Comparison of ENCODE assay signal across 8 mouse cellular contexts in the genomic region with DNA sequence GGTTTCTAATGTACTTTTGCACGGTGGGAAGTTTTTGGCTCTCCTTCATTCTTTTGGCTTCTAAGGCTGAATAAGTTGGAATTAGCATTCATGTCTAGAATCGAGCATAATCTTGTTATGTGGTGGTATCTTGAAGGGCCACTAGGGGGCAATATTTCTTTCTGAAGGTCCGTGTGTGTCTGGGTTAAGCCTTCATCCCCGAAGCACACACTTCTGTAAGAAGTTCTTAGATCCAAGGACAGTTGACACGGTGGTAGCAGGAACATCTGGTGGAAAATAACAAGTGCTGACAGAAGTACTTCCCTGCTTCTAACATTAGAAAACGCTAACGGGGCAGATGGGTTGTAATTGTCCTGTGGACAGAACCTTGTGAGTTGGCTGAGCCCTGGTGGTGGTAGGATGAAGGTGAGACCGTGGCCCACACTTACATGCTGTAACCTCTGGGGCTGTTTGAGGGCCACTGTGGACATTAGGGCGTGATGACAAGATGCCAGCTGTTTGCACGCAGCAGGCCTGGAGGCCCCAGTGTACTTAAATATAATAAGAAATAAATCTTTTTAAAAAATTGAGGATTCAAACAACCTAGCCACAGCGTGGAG. TPM values are rescaled to one million over a fixed set of nuclear protein-coding genes. Genes with fewer than 3 reads are reported as not detected.
A peak's percentile ranks its signal among the peaks of the same experiment; 100 is the strongest.
DNase-seq lines count a peak whose midpoint lies in the region; ATAC-seq and TF ChIP-seq lines count a peak whose summit lies in the region.
"Had no signal": no experiment of that assay in that cellular context is flagged by ENCODE, and none has a peak within 500 bp of the region (broad histone marks: within the 10 kb centered on the region; RNA-seq: fewer than 3 reads in every experiment).

No protein-coding gene starts in this region.

- peak; percentile 79 for TF ChIP-seq CTCF in kidney, postnatal 0 days (IDR thresholded peaks at IDR 0.05; ENCODE audit: low read depth)
- peak; percentile 66 for TF ChIP-seq CTCF in E14TG2a.4 (conservative IDR thresholded peaks at IDR 0.05; ENCODE audit: low read length)

- 52% methylated on average over 11 of the region's 11 CpGs for WGBS in kidney, postnatal 0 days
- 53% methylated on average over 11 of the region's 11 CpGs for WGBS in kidney, embryonic 14.5 days

- no peaks in the 10 kb centered on the region for H3K27me3 ChIP-seq in kidney, postnatal 0 days (ENCODE audit: insufficient read depth, low read length)
- H3K27me3 ChIP-seq in kidney, embryonic 14.5 days (ENCODE audit: control insufficient read depth, insufficient read depth, low read length), result no peaks in the 10 kb centered on the region
- H3K27me3 ChIP-seq in E14TG2a.4 (ENCODE audit: insufficient read depth, low read length), result no peaks in the 10 kb centered on the region

- no peaks in the 10 kb centered on the region for H3K36me3 ChIP-seq in kidney, postnatal 0 days (ENCODE audit: insufficient read depth, low read length)
- no peaks in the 10 kb centered on the region for H3K36me3 ChIP-seq in kidney, embryonic 14.5 days (ENCODE audit: control insufficient read depth, insufficient read depth, low read length)
- peaks cover 47% of the 10 kb centered on the region for H3K36me3 ChIP-seq in E14TG2a.4 (ENCODE audit: insufficient read depth, low read length)

- peak; percentile 85 for DNase-seq in kidney, postnatal 0 days (ENCODE audit: low spot score)
- peak; percentile 84 for DNase-seq in R1 (ENCODE audit: low read depth, low spot score)
- peak; percentile 73 for DNase-seq in lung, postnatal 10 days
- DNase-seq in cerebellum, adult 9-11 months, result no peak
- no peak for DNase-seq in frontal cortex, postnatal 10 days (ENCODE audit: low spot score in 2 of 2)

- peaks cover 24% of the 10 kb centered on the region for H3K4me1 ChIP-seq in kidney, postnatal 0 days (replicated peaks; ENCODE audit: insufficient read depth, low read length)
- peaks cover 13% of the 10 kb centered on the region for H3K4me1 ChIP-seq in kidney, embryonic 14.5 days (ENCODE audit: control insufficient read depth, insufficient read depth, low read length)
- peaks cover 95% of the 10 kb centered on the region for H3K4me1 ChIP-seq in E14TG2a.4 (replicated peaks; ENCODE audit: low read depth, low read length)

- no peak overlapping the region for H3K9ac ChIP-seq in kidney, postnatal 0 days (ENCODE audit: low read depth, low read length)
- no peak overlapping the region for H3K9ac ChIP-seq in kidney, embryonic 14.5 days (ENCODE audit: low read depth, low read length)
- H3K9ac ChIP-seq: embryonic facial prominence, embryonic 13.5 days had no signal

- H3K27ac ChIP-seq in kidney, postnatal 0 days, result no peak overlapping the region
- H3K27ac ChIP-seq in kidney, embryonic 14.5 days (ENCODE audit: low read depth, low read length), result no peak overlapping the region
- H3K27ac ChIP-seq: embryonic facial prominence, embryonic 13.5 days had no signal

- no peak overlapping the region for H3K4me3 ChIP-seq in kidney, postnatal 0 days (replicated peaks; ENCODE audit: low read depth, low read length)
- H3K4me3 ChIP-seq in kidney, embryonic 14.5 days (ENCODE audit: low read length), result no peak overlapping the region
- H3K4me3 ChIP-seq in E14TG2a.4 (replicated peaks; ENCODE audit: low read length), result 0 out of 2 replicates have a peak overlapping the region, but pooled peaks have one; percentile 26
- H3K4me3 ChIP-seq: embryonic facial prominence, embryonic 13.5 days had no signal

- no peak overlapping the region for H3K4me2 ChIP-seq in kidney, postnatal 0 days (ENCODE audit: low read length)
- no peak overlapping the region for H3K4me2 ChIP-seq in kidney, embryonic 14.5 days (replicated peaks; ENCODE audit: low read depth, low read length)
- H3K4me2 ChIP-seq: embryonic facial prominence, embryonic 13.5 days had no signal

- ATAC-seq in kidney, postnatal 0 days (replicated peaks; ENCODE audit: low FRiP score, low read depth), result no peak
- no peak for ATAC-seq in kidney, embryonic 14.5 days (ENCODE audit: low FRiP score, low TSS enrichment)

- H3K9me3 ChIP-seq in kidney, postnatal 0 days (replicated peaks; ENCODE audit: low read length), result no peaks in the 10 kb centered on the region
- no peaks in the 10 kb centered on the region for H3K9me3 ChIP-seq in kidney, embryonic 14.5 days (ENCODE audit: control insufficient read depth, low read length)
- no peaks in the 10 kb centered on the region for H3K9me3 ChIP-seq in E14TG2a.4 (ENCODE audit: low read length)
- H3K9me3 ChIP-seq: embryonic facial prominence, embryonic 13.5 days had no signal

RNA-seq across cellular contexts. Expression of gene Lifr, which starts 44.1 kb away (rescaled TPM):
- 20.6 and 21.2 TPM in 2 replicates for polyA plus RNA-seq in kidney, postnatal 0 days (2015; fragmentation: Nextera tagmentation; extraction: Ambion mirVana)
- polyA plus RNA-seq in kidney, embryonic 14.5 days (2014; fragmentation: Nextera tagmentation; extraction: Ambion mirVana), result 15.2 and 33.5 TPM in 2 replicates

Comparison
In these comparisons a context has a peak if more than half of its experiments do, and no peak if none do; other contexts are left out.
1. DNase-seq: peak in kidney, postnatal 0 days (single experiment), R1 (single experiment) and lung, postnatal 10 days (single experiment); none in cerebellum, adult 9-11 months (single experiment) and frontal cortex, postnatal 10 days (0 of 2).